Mouse (Mus musculus) kidney, embryonic 14.5 days (tissue): ENCODE data around the gene Zfp868. TPM values are rescaled to one million over a fixed set of nuclear protein-coding genes. Genes with fewer than 3 reads are reported as not detected.
"Not testable (repeated sequence)": the region's sequence is repeated elsewhere in the genome, so short reads cannot be mapped to it uniquely, and the experiment has no call there.

ENCODE experiments used
- ATAC-seq: fragments of 200-750 bp; cut with Nextera tagmentation; 2 replicates; pipeline ENCODE4 v1.8.0; 2017; ENCODE audit warnings: moderate number of reproducible peaks, mild to moderate bottlenecking, moderate TSS enrichment, moderate library complexity; ENCODE audit not compliant: low FRiP score, low TSS enrichment
- H3K27ac ChIP-seq: fragments of 300-500 bp; sonication (generic); 2 replicates; pipeline ENCODE4 v1.5.1; 2014; ENCODE audit warnings: low read depth, mild to moderate bottlenecking, low read length, moderate library complexity, mixed read lengths
- H3K27me3 ChIP-seq: fragments of 300-500 bp; sonication (generic); 2 replicates; pipeline ENCODE4 v1.6.1; 2014; ENCODE audit warnings: mild to moderate bottlenecking, low read length; ENCODE audit not compliant: control insufficient read depth, insufficient read depth
- H3K36me3 ChIP-seq: fragments of 300-500 bp; sonication (generic); 2 replicates; pipeline ENCODE4 v1.6.1; 2014; ENCODE audit warnings: low read length, mixed read lengths; ENCODE audit not compliant: control insufficient read depth, insufficient read depth
- H3K4me1 ChIP-seq: fragments of 300-500 bp; sonication (generic); 2 replicates; pipeline ENCODE4 v1.6.1; 2014; ENCODE audit warnings: low read length, mixed read lengths; ENCODE audit not compliant: control insufficient read depth, insufficient read depth
- H3K4me2 ChIP-seq: fragments of 300-500 bp; sonication (generic); replicated peaks from 2 replicates; pipeline ENCODE4 v1.6.1; 2014; ENCODE audit warnings: low read depth, mild to moderate bottlenecking, low read length
- H3K4me3 ChIP-seq: fragments of 300-500 bp; sonication (generic); 2 replicates; pipeline ENCODE4 v1.5.1; 2014; ENCODE audit warnings: mild to moderate bottlenecking, low read length
- H3K9ac ChIP-seq: fragments of 300-500 bp; sonication (generic); 2 replicates; pipeline ENCODE4 v1.6.1; 2014; ENCODE audit warnings: low read depth, mild to moderate bottlenecking, low read length, moderate library complexity
- H3K9me3 ChIP-seq: fragments of 300-500 bp; sonication (generic); 2 replicates; pipeline ENCODE4 v1.6.1; 2016; ENCODE audit warnings: low read length; ENCODE audit not compliant: control insufficient read depth
- WGBS: fragments of 180-500 bp; shearing (Covaris S2); extraction: QIAGEN DNeasy Blood & Tissue Kit; methylation state at CpG from one replicate; pipeline ENCODE4 v1.1.7; 2014; 5-methylcytosine and 5-hydroxymethylcytosine counted together
- polyA plus RNA-seq: library from polyadenylated mRNA; unstranded; fragments of >200 nt; fragmentation: Nextera tagmentation; extraction: Ambion mirVana; gene quantifications from 2 replicates; pipeline ENCODE4 v1.2.1, GENCODE M21; 2014

Gene Zfp868
- polyA plus RNA-seq, 1 experiment from 2014 or later: 27.6 TPM

- H3K9me3 ChIP-seq: no peaks in the 10 kb centered on the region
- peak overlapping the region; percentile 77 for H3K4me2 ChIP-seq
- no peaks in the 10 kb centered on the region for H3K4me1 ChIP-seq
- no peak overlapping the region for H3K27ac ChIP-seq
- peak overlapping the region; percentile 72 for H3K9ac ChIP-seq
- H3K4me3 ChIP-seq: peak overlapping the region; percentile 44
- no peak; the same call in 1 of the 2 replicates for ATAC-seq
- H3K27me3 ChIP-seq: no peaks in the 10 kb centered on the region
- WGBS: 1% methylated on average over 54 of the region's 54 CpGs
- H3K36me3 ChIP-seq: no peaks in the 10 kb centered on the region
These were observed 40.6 kb downstream of the Zfp868 start for GRCm38 (mm10) chr8:69584611-69585202.

GRCm38 (mm10) chr8:69584201-69584600, 41.1 kb downstream of the Zfp868 start:
- H3K27me3 ChIP-seq, H3K27ac ChIP-seq, H3K4me1 ChIP-seq, H3K36me3 ChIP-seq, ATAC-seq, H3K9me3 ChIP-seq: not testable (repeated sequence)
- peak overlapping the region; percentile 77 for H3K4me2 ChIP-seq
- peak overlapping the region; percentile 44 for H3K4me3 ChIP-seq
- H3K9ac ChIP-seq: peak overlapping the region; percentile 72
- 18% methylated on average over 7 of the region's 7 CpGs for WGBS

Other genes starting within 250 kb of the Zfp868 start
- not detected in 2 replicates for gene Gm9495, start 172.0 kb downstream of the Zfp868 start, polyA plus RNA-seq
- not detected in 2 replicates for gene Gm7697, start 102.6 kb downstream of the Zfp868 start, polyA plus RNA-seq
- 1.1 and 2.3 TPM in 2 replicates for gene Zfp964, start 28.9 kb upstream of the Zfp868 start, polyA plus RNA-seq
- gene Zfp869, start 85.2 kb upstream of the Zfp868 start, polyA plus RNA-seq: 21.8 and 37.5 TPM in 2 replicates
- 5.6 and 6.8 TPM in 2 replicates for gene Zfp963, start 124.4 kb upstream of the Zfp868 start, polyA plus RNA-seq
- not detected in 2 replicates for gene Gm20422, start 149.3 kb upstream of the Zfp868 start, polyA plus RNA-seq
- 38.5 and 53.4 TPM in 2 replicates for gene Atp13a1, start 165.6 kb upstream of the Zfp868 start, polyA plus RNA-seq
- 26.2 and 35.8 TPM in 2 replicates for gene Zfp866, start 165.6 kb upstream of the Zfp868 start, polyA plus RNA-seq
- 8.1 and 8.2 TPM in 2 replicates for gene Gmip, start 183.1 kb upstream of the Zfp868 start, polyA plus RNA-seq
- gene Lpar2, start 196.9 kb upstream of the Zfp868 start, polyA plus RNA-seq: 1.6 and 1.7 TPM in 2 replicates
- gene Pbx4, start 206.9 kb upstream of the Zfp868 start, polyA plus RNA-seq: 9.6 and 9.7 TPM in 2 replicates